Mouse (Mus musculus) heart, embryonic 15.5 days (tissue): ENCODE measurements around the gene Prr14l. TPM values are rescaled to one million over a fixed set of nuclear protein-coding genes. Genes with fewer than 3 reads are reported as not detected.
A peak's percentile ranks its signal among the peaks of the same experiment; 100 is the strongest.
"Not testable (repeated sequence)": the region's sequence is repeated elsewhere in the genome, so short reads cannot be mapped to it uniquely, and the experiment has no call there.

ENCODE experiments used
- ATAC-seq: fragments of 200-750 bp; cut with Nextera tagmentation; replicated peaks from 2 replicates; pipeline ENCODE4 v1.8.0; 2017; ENCODE audit warnings: low read depth, moderate TSS enrichment; ENCODE audit not compliant: insufficient number of reproducible peaks, insufficient read depth, low FRiP score
- H3K27ac ChIP-seq: fragments of 300-500 bp; sonication (generic); 2 replicates; pipeline ENCODE4 v1.5.1; 2015; ENCODE audit warnings: mild to moderate bottlenecking, inconsistent platforms
- H3K27me3 ChIP-seq: fragments of 300-500 bp; sonication (generic); 2 replicates; pipeline ENCODE4 v1.6.1; 2015; ENCODE audit warnings: inconsistent platforms
- H3K36me3 ChIP-seq: fragments of 300-500 bp; sonication (generic); 2 replicates; pipeline ENCODE4 v1.6.1; 2015; ENCODE audit warnings: mild to moderate bottlenecking, inconsistent platforms
- H3K4me1 ChIP-seq: fragments of 300-500 bp; sonication (generic); replicated peaks from 2 replicates; pipeline ENCODE4 v1.6.1; 2015; ENCODE audit warnings: inconsistent platforms
- H3K4me2 ChIP-seq: fragments of 300-500 bp; sonication (generic); 2 replicates; pipeline ENCODE4 v1.6.1; 2015; ENCODE audit warnings: inconsistent platforms, mild to moderate bottlenecking, moderate library complexity
- H3K4me3 ChIP-seq: fragments of 300-500 bp; sonication (generic); 2 replicates; pipeline ENCODE4 v1.5.1; 2015; ENCODE audit warnings: mild to moderate bottlenecking, inconsistent platforms
- H3K9ac ChIP-seq: fragments of 300-500 bp; sonication (generic); 2 replicates; pipeline ENCODE4 v1.6.1; 2015; ENCODE audit warnings: mild to moderate bottlenecking, inconsistent platforms
- H3K9me3 ChIP-seq: fragments of 300-500 bp; sonication (generic); replicated peaks from 2 replicates; pipeline ENCODE4 v1.6.1; 2016; ENCODE audit warnings: inconsistent platforms
- WGBS: fragments of 180-500 bp; shearing (Covaris S2); methylation state at CpG from one replicate; pipeline ENCODE4 v1.1.7; 2015; ENCODE audit warnings: mixed read lengths; 5-methylcytosine and 5-hydroxymethylcytosine counted together
- polyA plus RNA-seq: library from polyadenylated mRNA; unstranded; fragments of >200 nt; fragmentation: Nextera tagmentation; extraction: Ambion mirVana; gene quantifications from 2 replicates; pipeline ENCODE4 v1.2.1, GENCODE M21; 2015

Gene Prr14l
- polyA plus RNA-seq, 1 experiment from 2014 or later = 9.1 TPM

- no peak overlapping the region for H3K4me2 ChIP-seq
- no peaks in the 10 kb centered on the region for H3K27me3 ChIP-seq
- WGBS = 91% methylated on average over 8 of the region's 8 CpGs
- H3K9ac ChIP-seq = no peak overlapping the region
- no peak overlapping the region for H3K4me3 ChIP-seq
- no peaks in the 10 kb centered on the region for H3K9me3 ChIP-seq
- no peak overlapping the region for H3K27ac ChIP-seq
- H3K4me1 ChIP-seq = no peaks in the 10 kb centered on the region
- no peaks in the 10 kb centered on the region for H3K36me3 ChIP-seq
- ATAC-seq = no peak
Measured at GRCm38 (mm10) chr5:32756141-32756540, 97.9 kb downstream of the Prr14l start.

DNA sequence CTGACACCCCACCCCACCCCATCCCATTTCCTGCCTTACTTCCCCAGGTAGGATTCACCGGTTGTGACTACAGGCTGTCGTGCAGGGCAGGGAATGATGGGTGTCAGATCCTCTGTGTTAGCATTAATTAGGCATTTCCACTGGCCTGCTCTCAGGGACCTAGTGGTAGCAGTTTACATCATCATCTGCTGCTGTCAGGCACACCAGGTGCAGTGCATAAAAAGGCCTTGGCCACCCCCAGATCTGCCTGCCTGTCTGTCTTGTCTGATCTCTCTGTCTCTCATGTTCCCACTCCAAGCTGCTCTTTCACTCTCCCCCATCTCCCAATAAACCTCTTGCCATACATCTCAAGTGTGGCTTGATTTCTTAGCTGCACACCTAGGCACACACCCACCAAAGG is 102.3 kb downstream of the Prr14l start:
- Histone ChIP-seq H3K27me3 (no peaks in the 10 kb centered on the region), H3K36me3 (no peaks in the 10 kb centered on the region), H3K27ac (no peak overlapping the region), H3K4me2 (no peak overlapping the region), H3K9ac (no peak overlapping the region), H3K4me1 (no peaks in the 10 kb centered on the region; the same call in 1 of the 2 replicates), H3K9me3 (no peaks in the 10 kb centered on the region), H3K4me3 (no peak overlapping the region)
- 45% methylated on average over 2 of the region's 2 CpGs for WGBS
- ATAC-seq = no peak

- 86% methylated on average over 6 of the region's 6 CpGs for WGBS
- no peaks in the 10 kb centered on the region for H3K27me3 ChIP-seq
- H3K27ac ChIP-seq = no peak overlapping the region
- H3K9me3 ChIP-seq = no peaks in the 10 kb centered on the region
- H3K4me3 ChIP-seq = no peak overlapping the region
- H3K4me1 ChIP-seq = peaks cover 16% of the 10 kb centered on the region; the same call in 1 of the 2 replicates
- no peaks in the 10 kb centered on the region for H3K36me3 ChIP-seq
- no peak overlapping the region for H3K9ac ChIP-seq
- no peak for ATAC-seq
- no peak overlapping the region for H3K4me2 ChIP-seq
Measured at GRCm38 (mm10) chr5:32748936-32749335, 105.1 kb downstream of the Prr14l start.

DNA sequence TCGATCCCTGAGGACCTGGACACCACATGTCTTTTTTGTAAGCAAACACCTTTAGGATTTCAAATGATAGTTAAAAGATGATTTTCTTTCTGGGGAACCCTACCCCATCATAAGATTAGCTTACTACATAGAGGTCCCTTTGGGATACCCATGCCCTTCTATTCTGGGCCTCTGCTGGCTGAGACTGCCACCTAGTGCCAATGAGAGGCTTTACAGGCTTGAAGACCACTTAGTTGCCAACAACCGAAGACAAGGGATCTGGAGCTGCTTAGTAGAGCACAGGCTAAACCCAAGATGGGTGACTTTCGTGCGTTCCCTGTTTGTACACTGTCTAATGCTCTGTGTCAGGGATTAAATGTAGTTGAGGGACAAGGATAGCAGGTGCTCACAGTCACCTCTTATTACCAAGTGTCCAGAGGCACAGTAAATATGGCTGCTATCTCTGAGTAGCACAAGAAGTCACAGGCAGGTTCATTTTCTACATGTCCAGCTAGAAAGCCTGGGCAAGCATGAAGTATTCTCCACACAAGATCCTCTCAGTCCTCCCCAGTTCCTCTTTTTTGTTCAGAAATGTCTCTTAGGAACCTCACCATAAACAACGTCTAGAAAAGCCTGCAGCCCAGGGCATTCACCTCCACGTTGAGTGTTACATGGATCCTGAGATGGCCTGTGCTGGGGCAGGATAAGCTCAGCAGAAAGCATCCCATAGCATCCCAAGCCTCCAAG is 106.2 kb downstream of the Prr14l start:
- ATAC-seq = no peak
- H3K9ac ChIP-seq = no peak overlapping the region
- no peaks in the 10 kb centered on the region for H3K36me3 ChIP-seq
- no peaks in the 10 kb centered on the region for H3K9me3 ChIP-seq
- peaks cover 16% of the 10 kb centered on the region; the same call in 1 of the 2 replicates for H3K4me1 ChIP-seq
- no peak overlapping the region for H3K4me3 ChIP-seq
- 56% methylated on average over 6 of the region's 6 CpGs for WGBS
- no peaks in the 10 kb centered on the region for H3K27me3 ChIP-seq
- H3K4me2 ChIP-seq = no peak overlapping the region
- no peak overlapping the region for H3K27ac ChIP-seq

GRCm38 (mm10) chr5:32745705-32746655 is 108.1 kb downstream of the Prr14l start:
- Histone ChIP-seq H3K27me3 (no peaks in the 10 kb centered on the region), H3K9me3 (no peaks in the 10 kb centered on the region), H3K4me1 (peaks cover 16% of the 10 kb centered on the region; the same call in 1 of the 2 replicates), H3K9ac (peak overlapping the region; percentile 56), H3K4me2 (peak overlapping the region; percentile 64), H3K4me3 (peak overlapping the region; percentile 55), H3K36me3 (no peaks in the 10 kb centered on the region), H3K27ac (peak overlapping the region; percentile 90)
- 12% methylated on average over 7 of the region's 10 CpGs for WGBS
- peak; percentile 92 for ATAC-seq

DNA sequence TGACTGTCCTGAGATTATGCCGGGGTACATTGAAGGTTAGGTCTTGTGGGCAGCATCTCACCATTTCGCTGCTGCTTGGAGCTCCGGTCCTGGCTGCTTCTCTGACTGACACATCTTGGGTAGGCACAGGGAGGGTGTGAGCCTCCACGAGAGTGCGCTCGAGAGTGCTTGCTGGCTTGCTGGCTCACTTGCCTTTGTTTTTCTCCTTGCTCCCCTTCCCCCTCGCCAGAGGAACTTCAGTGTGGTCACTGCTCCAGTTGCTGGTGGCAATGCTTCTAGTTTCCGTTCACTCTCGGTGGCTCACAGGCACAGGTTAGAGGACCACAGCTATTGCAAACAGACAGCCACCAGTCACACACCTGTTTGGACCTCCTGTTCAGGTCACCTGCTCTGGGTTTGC is 111.9 kb downstream of the Prr14l start:
- 62% methylated on average over 9 of the region's 9 CpGs for WGBS
- Histone ChIP-seq H3K4me3 (no peak overlapping the region), H3K4me1 (peaks cover 16% of the 10 kb centered on the region; the same call in 1 of the 2 replicates), H3K9me3 (no peaks in the 10 kb centered on the region), H3K36me3 (peaks cover 2% of the 10 kb centered on the region; the same call in 1 of the 2 replicates), H3K9ac (no peak overlapping the region), H3K27ac (no peak overlapping the region), H3K4me2 (no peak overlapping the region), H3K27me3 (no peaks in the 10 kb centered on the region)
- no peak for ATAC-seq

DNA sequence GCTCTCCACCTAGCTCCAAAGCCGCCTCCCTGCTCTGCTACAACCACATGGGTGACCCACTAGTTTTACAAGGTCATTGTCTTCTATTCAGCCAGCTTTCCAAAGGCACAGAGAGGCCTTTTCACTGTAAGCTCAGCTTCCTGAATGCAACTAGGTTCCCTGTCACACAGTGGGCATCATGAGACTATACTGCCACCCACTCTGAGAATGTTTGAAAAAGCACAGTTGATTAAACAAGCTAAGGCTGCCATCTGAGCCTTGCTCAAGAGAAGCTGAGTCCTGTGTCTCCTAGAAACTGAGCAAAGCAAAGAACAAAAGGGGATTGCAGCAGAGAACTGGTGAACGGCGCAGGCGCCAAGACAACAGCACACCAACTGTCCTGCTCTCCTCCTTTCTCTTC is 112.7 kb downstream of the Prr14l start:
- not testable (repeated sequence) for ATAC-seq, H3K27ac ChIP-seq, H3K27me3 ChIP-seq, H3K9ac ChIP-seq, H3K4me3 ChIP-seq, H3K4me2 ChIP-seq, H3K9me3 ChIP-seq, H3K36me3 ChIP-seq
- H3K4me1 ChIP-seq = peaks cover 14% of the 10 kb centered on the region; the same call in 1 of the 2 replicates
- 88% methylated on average over 4 of the region's 4 CpGs for WGBS

GRCm38 (mm10) chr5:32740850-32741249 is 113.2 kb downstream of the Prr14l start:
- 90% methylated on average over 8 of the region's 8 CpGs for WGBS
- not testable (repeated sequence) for H3K9me3 ChIP-seq, H3K36me3 ChIP-seq, ATAC-seq, H3K4me3 ChIP-seq, H3K4me2 ChIP-seq, H3K27ac ChIP-seq, H3K27me3 ChIP-seq, H3K9ac ChIP-seq
- peaks cover 10% of the 10 kb centered on the region; the same call in 1 of the 2 replicates for H3K4me1 ChIP-seq

DNA sequence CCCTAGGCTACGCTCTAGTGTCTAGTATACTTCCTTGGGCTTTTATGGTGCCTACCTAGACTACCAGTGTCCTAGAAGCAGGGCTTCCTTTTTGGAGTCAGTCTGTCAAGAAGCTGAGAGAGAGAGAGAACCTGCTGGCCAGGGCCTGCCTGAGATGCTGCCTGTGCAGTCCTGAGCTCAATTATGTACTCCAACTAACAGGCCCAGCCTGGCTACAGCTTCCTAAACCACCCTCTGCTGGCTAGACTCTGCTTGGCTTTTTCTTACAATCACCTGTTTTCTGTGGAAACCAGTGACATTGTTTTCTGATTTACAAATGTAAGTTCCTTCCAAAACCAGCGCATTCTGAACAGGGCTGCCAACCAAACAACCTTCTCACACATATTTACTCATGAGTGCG is 113.9 kb downstream of the Prr14l start:
- ATAC-seq = no peak
- whole genome bisulfite sequencing = 91% methylated on average over 3 of the region's 3 CpGs
- no peaks in the 10 kb centered on the region for H3K9me3 ChIP-seq
- H3K27ac ChIP-seq = no peak overlapping the region
- H3K4me3 ChIP-seq = no peak overlapping the region
- H3K36me3 ChIP-seq = peaks cover 7% of the 10 kb centered on the region; the same call in 1 of the 2 replicates
- H3K9ac ChIP-seq = no peak overlapping the region
- peaks cover 4% of the 10 kb centered on the region; the same call in 1 of the 2 replicates for H3K4me1 ChIP-seq
- no peaks in the 10 kb centered on the region for H3K27me3 ChIP-seq
- H3K4me2 ChIP-seq = no peak overlapping the region
